Mouse (Mus musculus) stomach, embryonic 16.5 days (tissue): ENCODE data around the gene Adgrl1. TPM values are rescaled to one million over a fixed set of nuclear protein-coding genes. Genes with fewer than 3 reads are reported as not detected.

Experiments used
- ATAC-seq: fragments of 200-750 bp; cut with Nextera tagmentation; 2 replicates; pipeline ENCODE4 v1.8.0; 2017; ENCODE audit warnings: moderate number of reproducible peaks, moderate TSS enrichment; ENCODE audit not compliant: insufficient read depth, low FRiP score
- H3K27ac ChIP-seq: fragments of 300-500 bp; sonication (generic); 2 replicates; pipeline ENCODE4 v1.5.1; 2014; ENCODE audit warnings: low read length
- H3K27me3 ChIP-seq: fragments of 300-500 bp; sonication (generic); 2 replicates; pipeline ENCODE4 v1.6.1; 2014; ENCODE audit warnings: low read length, control low read depth, mixed read lengths; ENCODE audit not compliant: control insufficient read depth, insufficient read depth
- H3K36me3 ChIP-seq: fragments of 300-500 bp; sonication (generic); 2 replicates; pipeline ENCODE4 v1.6.1; 2014; ENCODE audit warnings: low read length; ENCODE audit not compliant: control insufficient read depth, insufficient read depth
- H3K4me1 ChIP-seq: fragments of 300-500 bp; sonication (generic); 2 replicates; pipeline ENCODE4 v1.6.1; 2014; ENCODE audit warnings: low read length, control low read depth, mixed read lengths; ENCODE audit not compliant: control insufficient read depth, insufficient read depth
- H3K4me2 ChIP-seq: fragments of 300-500 bp; sonication (generic); 2 replicates; pipeline ENCODE4 v1.6.1; 2014; ENCODE audit warnings: low read depth, low read length, mixed read lengths
- H3K4me3 ChIP-seq: fragments of 300-500 bp; sonication (generic); replicated peaks from 2 replicates; pipeline ENCODE4 v1.5.1; 2014; ENCODE audit warnings: mild to moderate bottlenecking, low read length
- H3K9ac ChIP-seq: fragments of 300-500 bp; sonication (generic); 2 replicates; pipeline ENCODE4 v1.6.1; 2014; ENCODE audit warnings: low read length
- H3K9me3 ChIP-seq: fragments of 300-500 bp; sonication (generic); replicated peaks from 2 replicates; pipeline ENCODE4 v1.6.1; 2016; ENCODE audit warnings: low read length, control low read depth; ENCODE audit not compliant: control insufficient read depth
- WGBS: fragments of 180-500 bp; shearing (Covaris S2); extraction: QIAGEN DNeasy Blood & Tissue Kit; methylation state at CpG from one replicate; pipeline ENCODE4 v1.1.7; 2014; 5-methylcytosine and 5-hydroxymethylcytosine counted together
- polyA plus RNA-seq: library from polyadenylated mRNA; unstranded; fragments of >200 nt; fragmentation: Nextera tagmentation; extraction: Ambion mirVana; gene quantifications from 2 replicates; pipeline ENCODE4 v1.2.1, GENCODE M21; 2015

The Adgrl1 gene
- polyA plus RNA-seq, 1 experiment from 2014 or later, result 13.2 TPM

DNA sequence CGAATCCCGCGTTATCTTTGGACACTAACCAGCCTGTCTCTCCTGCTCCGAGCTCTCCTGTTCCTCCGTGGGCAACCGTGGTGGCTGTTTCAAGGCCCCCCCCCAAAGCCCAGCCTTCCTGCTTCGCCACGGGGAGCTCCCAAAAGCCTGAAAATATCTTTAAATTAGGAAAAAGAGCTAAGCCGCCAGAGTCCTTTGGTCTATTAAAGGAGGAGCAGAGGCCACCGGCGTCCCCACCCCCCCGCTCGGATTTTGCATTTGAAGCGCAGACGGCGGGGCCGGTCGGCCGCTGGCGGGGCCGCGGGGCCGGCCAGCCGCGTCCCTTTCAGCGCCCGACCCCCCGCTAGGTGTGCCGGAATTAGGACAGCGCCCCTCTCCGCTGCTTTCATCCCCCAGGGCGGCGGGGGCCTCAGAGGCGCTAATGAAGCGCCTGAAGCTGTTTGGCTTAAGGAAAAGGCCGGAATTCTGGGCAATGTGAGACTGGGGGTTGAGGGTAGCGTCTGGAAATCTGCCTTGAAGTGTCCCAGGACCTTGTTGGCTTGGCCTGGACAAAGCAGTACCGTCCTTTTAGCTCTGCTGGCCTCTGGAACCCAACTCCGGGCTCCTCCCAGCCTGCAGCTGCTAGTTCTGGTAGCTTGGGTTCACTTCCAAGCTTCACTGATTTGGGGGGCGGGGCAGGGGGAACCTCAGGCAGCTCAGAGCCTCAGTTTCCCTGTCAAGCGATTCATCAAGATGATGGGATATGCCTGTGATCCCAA is 23.6 kb upstream of the Adgrl1 start:
- Histone ChIP-seq H3K4me2 (peak overlapping the region; percentile 90), H3K9me3 (no peaks in the 10 kb centered on the region), H3K36me3 (no peaks in the 10 kb centered on the region), H3K4me1 (peaks cover 12% of the 10 kb centered on the region), H3K4me3 (peak overlapping the region; percentile 71), H3K9ac (peak overlapping the region; percentile 87), H3K27me3 (peaks cover 3% of the 10 kb centered on the region; the same call in 1 of the 2 replicates), H3K27ac (peak overlapping the region; percentile 68)
- no peak for ATAC-seq
- WGBS, result 2% methylated on average over 41 of the region's 41 CpGs

- H3K36me3 ChIP-seq, result no peaks in the 10 kb centered on the region
- peaks cover 3% of the 10 kb centered on the region; the same call in 1 of the 2 replicates for H3K27me3 ChIP-seq
- peaks cover 12% of the 10 kb centered on the region for H3K4me1 ChIP-seq
- peak overlapping the region; percentile 68; the same call in 1 of the 2 replicates for H3K27ac ChIP-seq
- peak overlapping the region; percentile 87; the same call in 1 of the 2 replicates for H3K9ac ChIP-seq
- peak overlapping the region; percentile 90 for H3K4me2 ChIP-seq
- WGBS, result 6% methylated on average over 10 of the region's 10 CpGs
- no peak for ATAC-seq
- peak overlapping the region; percentile 71 for H3K4me3 ChIP-seq
- H3K9me3 ChIP-seq, result no peaks in the 10 kb centered on the region
Measured at GRCm38 (mm10) chr8:83876838-83877223, 23.1 kb upstream of the Adgrl1 start.

GRCm38 (mm10) chr8:83888409-83888808 is 11.5 kb upstream of the Adgrl1 start:
- Histone ChIP-seq H3K4me3 (no peak overlapping the region), H3K9ac (no peak overlapping the region), H3K4me1 (no peaks in the 10 kb centered on the region), H3K27ac (no peak overlapping the region), H3K27me3 (no peaks in the 10 kb centered on the region), H3K4me2 (no peak overlapping the region), H3K9me3 (no peaks in the 10 kb centered on the region), H3K36me3 (no peaks in the 10 kb centered on the region)
- no peak for ATAC-seq
- WGBS, result 64% methylated on average over 2 of the region's 2 CpGs

DNA sequence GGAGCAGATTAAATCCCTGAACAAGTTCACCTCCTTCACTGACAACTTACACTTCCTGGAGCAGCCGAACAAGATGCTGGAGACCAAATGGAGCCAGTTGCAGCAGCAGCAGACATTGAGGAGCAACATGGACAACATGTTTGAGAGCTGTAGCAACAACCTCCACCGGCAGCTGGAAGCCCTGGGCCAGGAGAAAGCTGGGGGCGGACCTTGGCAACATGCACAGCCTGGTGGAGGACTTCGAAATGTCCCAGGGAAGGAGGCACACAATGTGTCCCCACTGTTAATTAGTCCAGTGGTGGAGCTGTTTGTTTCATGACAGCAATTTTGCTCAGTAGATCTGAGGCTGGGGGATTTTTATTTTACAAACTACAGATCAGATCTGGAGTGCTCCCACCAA is 7.8 kb upstream of the Adgrl1 start:
- Histone ChIP-seq H3K27ac (no peak overlapping the region), H3K27me3 (peaks cover 4% of the 10 kb centered on the region; the same call in 1 of the 2 replicates), H3K36me3 (no peaks in the 10 kb centered on the region), H3K4me2 (no peak overlapping the region), H3K9ac (no peak overlapping the region), H3K4me1 (no peaks in the 10 kb centered on the region), H3K4me3 (no peak overlapping the region), H3K9me3 (no peaks in the 10 kb centered on the region)
- no peak for ATAC-seq
- WGBS, result 61% methylated on average over 4 of the region's 4 CpGs

- peaks cover 4% of the 10 kb centered on the region; the same call in 1 of the 2 replicates for H3K27me3 ChIP-seq
- WGBS, result under 1% methylated on average over 5 of the region's 5 CpGs
- H3K27ac ChIP-seq, result no peak overlapping the region
- H3K9ac ChIP-seq, result no peak overlapping the region
- no peaks in the 10 kb centered on the region for H3K9me3 ChIP-seq
- H3K4me2 ChIP-seq, result no peak overlapping the region
- H3K4me3 ChIP-seq, result no peak overlapping the region
- ATAC-seq, result no peak
- H3K4me1 ChIP-seq, result no peaks in the 10 kb centered on the region
- no peaks in the 10 kb centered on the region for H3K36me3 ChIP-seq
Measured at GRCm38 (mm10) chr8:83893915-83894314, 6.0 kb upstream of the Adgrl1 start.

GRCm38 (mm10) chr8:83895894-83896293 is 4.0 kb upstream of the Adgrl1 start:
- H3K9ac ChIP-seq, result no peak overlapping the region

GRCm38 (mm10) chr8:83896461-83896860 is 3.4 kb upstream of the Adgrl1 start:
- no peaks in the 10 kb centered on the region for H3K36me3 ChIP-seq
- no peak overlapping the region for H3K4me2 ChIP-seq
- H3K27me3 ChIP-seq, result peaks cover 4% of the 10 kb centered on the region; the same call in 1 of the 2 replicates
- H3K9ac ChIP-seq, result no peak overlapping the region
- WGBS, result 86% methylated on average over 7 of the region's 7 CpGs
- H3K27ac ChIP-seq, result no peak overlapping the region
- no peak for ATAC-seq
- H3K9me3 ChIP-seq, result no peaks in the 10 kb centered on the region
- H3K4me3 ChIP-seq, result no peak overlapping the region
- no peaks in the 10 kb centered on the region; the same call in 1 of the 2 replicates for H3K4me1 ChIP-seq

More at GRCm38 (mm10) chr8:83895894-83896293, 4.0 kb upstream of the Adgrl1 start:
- H3K36me3 ChIP-seq, result no peaks in the 10 kb centered on the region
- ATAC-seq, result no peak
- H3K4me2 ChIP-seq, result no peak overlapping the region
- 9% methylated on average over 5 of the region's 5 CpGs for WGBS
- no peaks in the 10 kb centered on the region for H3K9me3 ChIP-seq
- H3K4me3 ChIP-seq, result no peak overlapping the region
- peaks cover 4% of the 10 kb centered on the region; the same call in 1 of the 2 replicates for H3K27me3 ChIP-seq
- H3K4me1 ChIP-seq, result no peaks in the 10 kb centered on the region; the same call in 1 of the 2 replicates
- no peak overlapping the region for H3K27ac ChIP-seq

- Histone ChIP-seq H3K4me1 (peaks cover 7% of the 10 kb centered on the region), H3K4me3 (peak overlapping the region; percentile 30), H3K27ac (no peak overlapping the region), H3K36me3 (no peaks in the 10 kb centered on the region), H3K4me2 (peak overlapping the region; percentile 95), H3K9me3 (no peaks in the 10 kb centered on the region), H3K9ac (peak overlapping the region; percentile 53), H3K27me3 (peaks cover 4% of the 10 kb centered on the region; the same call in 1 of the 2 replicates)
- WGBS, result 4% methylated on average over 26 of the region's 26 CpGs
- no peak for ATAC-seq
Measured at GRCm38 (mm10) chr8:83897211-83897610, 2.7 kb upstream of the Adgrl1 start.

- peak overlapping the region; percentile 96 for H3K27ac ChIP-seq
Measured at GRCm38 (mm10) chr8:83898456-83898855, 1.4 kb upstream of the Adgrl1 start.

More at GRCm38 (mm10) chr8:83898456-83898855, 1.4 kb upstream of the Adgrl1 start:
- no peak for ATAC-seq
- Histone ChIP-seq H3K4me1 (peaks cover 18% of the 10 kb centered on the region), H3K9ac (peak overlapping the region; percentile 62), H3K36me3 (no peaks in the 10 kb centered on the region), H3K9me3 (no peaks in the 10 kb centered on the region), H3K4me3 (peak overlapping the region; percentile 86), H3K27me3 (peaks cover 4% of the 10 kb centered on the region; the same call in 1 of the 2 replicates), H3K4me2 (peak overlapping the region; percentile 95)
- 3% methylated on average over 10 of the region's 10 CpGs for WGBS
